Mouse (Mus musculus) embryonic facial prominence, embryonic 10.5 days (tissue): ENCODE measurements around the gene Rtp3. TPM values are rescaled to one million over a fixed set of nuclear protein-coding genes. Genes with fewer than 3 reads are reported as not detected.

Experiments used
- polyA plus RNA-seq: library from polyadenylated mRNA; unstranded; fragments of >200 nt; fragmentation: Nextera tagmentation; extraction: Ambion mirVana; gene quantifications from 2 replicates; pipeline ENCODE4 v1.2.1, GENCODE M21; 2016

The Rtp3 gene
- polyA plus RNA-seq, 1 experiment from 2014 or later: 0.11 TPM

Other genes with a start within 250 kb of the Rtp3 start
- 0.86 and 4.4 TPM in 2 replicates for gene Myl3, start 248.7 kb downstream of the Rtp3 start, polyA plus RNA-seq
- 39.2 and 46.3 TPM in 2 replicates for gene Pth1r, start 243.4 kb downstream of the Rtp3 start, polyA plus RNA-seq
- not detected in 2 replicates for gene Prss42, start 192.4 kb downstream of the Rtp3 start, polyA plus RNA-seq
- not detected in 2 replicates for gene Prss44, start 176.6 kb downstream of the Rtp3 start, polyA plus RNA-seq
- gene Prss43, start 163.9 kb downstream of the Rtp3 start, polyA plus RNA-seq: not detected in 2 replicates
- not detected in 2 replicates for gene Prss45, start 156.0 kb downstream of the Rtp3 start, polyA plus RNA-seq
- gene Prss46, start 146.1 kb downstream of the Rtp3 start, polyA plus RNA-seq: not detected in 2 replicates
- 0.55 and 0.67 TPM in 2 replicates for gene Prss50, start 132.6 kb downstream of the Rtp3 start, polyA plus RNA-seq
- 1.5 and 2.1 TPM in 2 replicates for gene Als2cl, start 110.7 kb downstream of the Rtp3 start, polyA plus RNA-seq
- gene Tmie, start 110.5 kb downstream of the Rtp3 start, polyA plus RNA-seq: 0.31 and 0.60 TPM in 2 replicates
- not detected in 2 replicates for gene Fam240a, start 73.7 kb downstream of the Rtp3 start, polyA plus RNA-seq
- gene Tdgf1, start 44.4 kb downstream of the Rtp3 start, polyA plus RNA-seq: not detected in 2 replicates
- gene Lrrc2, start 39.0 kb downstream of the Rtp3 start, polyA plus RNA-seq: 0.14 and 0.15 TPM in 2 replicates
- gene Ltf, start 28.7 kb upstream of the Rtp3 start, polyA plus RNA-seq: not detected in 2 replicates
- gene Ccrl2, start 66.9 kb upstream of the Rtp3 start, polyA plus RNA-seq: 0.35 and 0.98 TPM in 2 replicates
- 38.6 and 39.4 TPM in 2 replicates for gene Lrrfip2, start 127.0 kb upstream of the Rtp3 start, polyA plus RNA-seq